Mouse (Mus musculus) ovary, adult 18-20 months (tissue): ENCODE measurements around the gene Exosc5.
A peak's percentile ranks its signal among the peaks of the same experiment; 100 is the strongest.

ENCODE experiments used
- DNase-seq: peaks from one replicate; pipeline ENCODE4 v3.0.0; 2022; ENCODE audit warnings: low spot score, mixed read lengths

Exosc5 gene

GRCm38 (mm10) chr7:25658657-25659472 lies at the start of gene Exosc5, which contains the start of gene Bckdha:
TSS of gene Exosc5 (plus strand) at chr7:25659164.
TSS of gene Bckdha (minus strand) at chr7:25658981.
- peak; percentile 99 for DNase-seq

GRCm38 (mm10) chr7:25610056-25610455 lies 48.9 kb upstream of the Exosc5 start:
- no peak for DNase-seq

GRCm38 (mm10) chr7:25611501-25611900 lies 47.5 kb upstream of the Exosc5 start:
- no peak for DNase-seq

- no peak for DNase-seq
These were observed 44.9 kb upstream of the Exosc5 start for GRCm38 (mm10) chr7:25614086-25614485.

GRCm38 (mm10) chr7:25614831-25615705 lies 43.9 kb upstream of the Exosc5 start:
- DNase-seq: no peak

GRCm38 (mm10) chr7:25615706-25616011 lies 43.3 kb upstream of the Exosc5 start, which contains the start of gene Erich4:
TSS of gene Erich4 (minus strand) at chr7:25615892.
- DNase-seq: no peak

- DNase-seq: no peak
These were observed 41.4 kb upstream of the Exosc5 start for GRCm38 (mm10) chr7:25617376-25618160.

GRCm38 (mm10) chr7:25618865-25619721 lies 39.9 kb upstream of the Exosc5 start, which contains the start of gene Dmac2:
TSS of gene Dmac2 (plus strand) at chr7:25619414.
- DNase-seq: peak; percentile 90

- no peak for DNase-seq
These were observed 39.3 kb upstream of the Exosc5 start for GRCm38 (mm10) chr7:25619722-25619991.

- no peak for DNase-seq
These were observed 38.9 kb upstream of the Exosc5 start for GRCm38 (mm10) chr7:25620101-25620500.

- no peak for DNase-seq
These were observed 38.2 kb upstream of the Exosc5 start for GRCm38 (mm10) chr7:25620751-25621150.

GRCm38 (mm10) chr7:25623857-25624370 lies 35.0 kb upstream of the Exosc5 start:
- DNase-seq: no peak

- DNase-seq: no peak
These were observed 34.1 kb upstream of the Exosc5 start for GRCm38 (mm10) chr7:25624851-25625250.

- DNase-seq: no peak
These were observed 33.2 kb upstream of the Exosc5 start for GRCm38 (mm10) chr7:25625594-25626250.

- DNase-seq: peak; percentile 49
These were observed 32.2 kb upstream of the Exosc5 start, which contains the start of gene B3gnt8 for GRCm38 (mm10) chr7:25626509-25627430. TSS of gene B3gnt8 (plus strand) at chr7:25626654.

- DNase-seq: peak; percentile 72
These were observed 31.3 kb upstream of the Exosc5 start for GRCm38 (mm10) chr7:25627431-25628322.

GRCm38 (mm10) chr7:25628323-25628620 lies 30.7 kb upstream of the Exosc5 start:
- no peak for DNase-seq

- no peak for DNase-seq
These were observed 26.3 kb upstream of the Exosc5 start for GRCm38 (mm10) chr7:25632679-25633078.

- no peak for DNase-seq
These were observed 22.6 kb upstream of the Exosc5 start for GRCm38 (mm10) chr7:25636373-25636772.
